Mouse (Mus musculus) bone marrow macrophage, adult 2 months (primary cell): Measurements from ENCODE around the gene 4933406M09Rik.

ENCODE experiments used
- CTCF ChIP-seq: IDR thresholded peaks from 2 replicates; pipeline ENCODE4 v1.5.1; 2012; ENCODE audit warnings: low read depth, mild to moderate bottlenecking, low read length, moderate library complexity
- POLR2A ChIP-seq: IDR thresholded peaks from 2 replicates; pipeline ENCODE4 v1.6.1; 2012; ENCODE audit warnings: mild to moderate bottlenecking, low read depth, low read length, borderline replicate concordance

DNA sequence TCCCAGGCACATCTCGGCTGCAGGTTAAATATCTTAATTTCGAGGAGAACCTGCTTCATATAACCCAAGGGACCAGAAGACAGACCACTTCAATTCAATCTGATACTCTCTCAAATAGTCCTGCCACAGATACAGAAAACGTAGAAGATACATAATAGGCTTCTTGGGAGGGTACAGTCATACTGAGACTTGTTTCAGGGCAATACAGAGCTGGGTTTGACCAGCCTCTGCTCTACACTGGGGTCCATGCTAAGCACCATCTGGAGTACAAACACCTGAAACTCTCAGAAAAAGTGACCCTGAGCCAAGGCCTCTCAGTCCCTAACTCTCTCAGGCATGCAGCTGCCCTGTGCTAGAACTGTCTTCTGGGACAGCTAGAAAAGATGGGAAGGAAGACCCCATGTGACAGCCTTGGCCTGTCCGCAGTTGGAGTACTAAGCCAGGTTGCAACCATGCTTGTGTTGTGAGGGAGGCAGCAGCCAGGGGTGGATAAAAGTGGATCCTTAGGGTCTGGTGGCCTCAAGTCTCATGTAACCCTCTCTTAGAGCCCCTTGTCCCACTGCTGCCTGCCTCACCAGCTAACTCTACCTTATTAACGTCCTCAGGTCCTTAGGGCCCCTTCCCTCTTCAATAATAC is 44.0 kb upstream of the 4933406M09Rik start:
- TF ChIP-seq POLR2A, result no peak
- TF ChIP-seq CTCF, result no peak
